Mouse (Mus musculus): Measurements from ENCODE around the gene Urod. TPM values are rescaled to one million over a fixed set of nuclear protein-coding genes. Genes with fewer than 3 reads are reported as not detected.

Urod gene
- total RNA-seq, 1 experiment from 2014 or later = 42.0 TPM

DNA sequence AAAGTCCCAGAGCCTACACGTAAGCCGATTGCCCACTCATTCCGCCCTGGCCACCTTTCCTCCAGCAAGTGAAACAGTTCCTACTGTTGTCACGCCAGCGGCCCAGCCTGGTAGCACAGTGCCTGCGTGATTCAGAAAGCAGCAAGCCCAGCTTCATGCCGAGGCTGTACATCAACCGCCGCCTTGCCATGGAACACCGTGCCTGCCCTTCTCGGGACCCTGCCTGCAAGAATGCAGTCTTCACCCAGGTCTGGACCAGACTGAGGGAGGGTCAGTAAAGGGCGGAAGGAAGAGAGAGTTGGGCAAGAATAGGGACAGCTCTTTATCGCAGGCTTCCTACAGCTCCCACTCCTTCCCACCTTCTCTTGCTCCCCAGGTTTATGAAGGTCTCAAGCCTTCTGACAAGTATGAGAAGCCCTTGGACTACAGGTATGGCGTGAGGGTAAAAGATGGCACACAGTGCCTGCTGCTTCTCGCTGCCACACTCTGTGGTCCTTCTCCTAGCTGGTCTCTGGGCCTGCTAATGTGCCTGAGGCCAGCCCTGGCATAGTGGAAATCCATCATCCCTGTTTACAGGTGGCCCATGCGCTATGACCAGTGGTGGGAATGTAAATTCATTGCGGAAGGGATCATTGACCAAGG lies 5.4 kb upstream of the Urod start:
- no peak for ATAC-seq (replicated peaks; ENCODE audit: insufficient number of reproducible peaks, low FRiP score, low TSS enrichment, poor library complexity, severe bottlenecking)

DNA sequence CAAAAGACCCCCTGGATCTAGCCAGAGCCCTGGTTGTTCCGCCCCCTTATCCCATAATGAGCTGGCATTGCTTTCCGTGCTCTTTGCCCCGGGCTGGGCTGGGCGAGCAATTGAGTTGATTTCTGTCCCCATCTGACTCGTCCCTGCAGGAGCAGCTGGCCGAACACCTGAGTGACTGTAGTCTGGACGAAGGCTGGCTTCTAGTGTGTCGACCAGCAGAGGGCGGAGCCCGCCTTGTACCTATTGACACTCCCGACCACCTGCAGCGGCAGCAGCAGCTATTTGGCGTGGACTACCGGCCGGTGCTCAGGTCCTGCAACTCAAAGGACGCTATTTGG lies 1.6 kb upstream of the Urod start:
- ATAC-seq (replicated peaks; ENCODE audit: insufficient number of reproducible peaks, low FRiP score, low TSS enrichment, poor library complexity, severe bottlenecking) = no peak

DNA sequence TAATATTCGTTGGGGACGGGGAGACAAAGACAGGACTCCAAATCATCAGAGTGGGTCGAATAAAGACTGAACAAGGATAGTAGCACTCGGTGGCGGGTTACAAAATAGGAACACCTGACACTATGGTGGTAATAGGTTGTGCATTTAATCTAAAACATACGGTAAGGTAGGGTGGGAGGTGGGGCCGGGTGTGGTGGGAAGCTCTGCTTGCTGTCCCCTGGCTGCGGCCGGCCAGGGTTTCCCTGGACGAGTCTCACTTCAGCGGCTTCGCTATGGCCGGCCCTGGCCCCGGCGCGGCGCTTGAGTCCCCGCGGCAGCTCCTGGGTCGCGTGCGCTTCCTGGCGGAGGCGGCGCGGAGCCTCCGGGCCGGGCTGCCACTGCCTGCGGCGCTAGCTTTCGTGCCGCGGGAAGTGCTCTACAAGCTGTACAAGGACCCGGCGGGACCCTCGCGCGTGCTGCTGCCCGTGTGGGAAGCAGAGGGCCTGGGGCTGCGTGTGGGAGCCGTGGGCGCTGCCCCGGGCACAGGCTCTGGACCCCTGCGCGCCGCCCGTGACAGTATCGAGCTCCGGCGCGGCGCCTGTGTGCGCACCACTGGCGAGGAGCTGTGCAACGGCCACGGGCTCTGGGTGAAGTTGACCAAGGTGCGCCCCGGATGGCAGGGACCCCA lies 1.1 kb upstream of the Urod start, which contains the start of gene Hectd3:
Gene Hectd3, plus strand, starts transcription at position 187 of the 667 bp plus-strand sequence.
- ATAC-seq (replicated peaks; ENCODE audit: insufficient number of reproducible peaks, low FRiP score, low TSS enrichment, poor library complexity, severe bottlenecking) = peak; percentile 33; the same call in 1 of the 2 replicates

DNA sequence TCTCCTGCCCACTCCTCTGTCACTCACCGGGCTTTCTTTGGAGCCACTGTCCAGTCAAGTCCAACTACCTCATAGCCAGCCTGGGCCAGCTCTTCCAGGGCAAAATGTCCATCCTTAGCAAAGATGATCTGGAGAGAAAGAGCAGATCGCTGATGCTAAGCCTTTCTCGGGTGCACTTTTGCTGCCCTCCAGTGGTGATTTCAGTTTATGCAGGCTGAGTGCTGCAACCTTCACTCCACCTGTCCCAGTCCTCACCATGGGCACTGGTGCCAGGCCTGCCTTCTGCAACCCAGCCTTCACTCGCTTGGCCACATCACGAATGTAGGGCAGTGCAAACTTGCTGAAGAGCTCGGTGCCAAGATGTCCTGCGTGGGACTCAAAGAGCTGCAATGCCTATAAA lies 2.8 kb downstream of the Urod start:
- peak; percentile 57; the same call in 1 of the 2 replicates for ATAC-seq (replicated peaks; ENCODE audit: insufficient number of reproducible peaks, low FRiP score, low TSS enrichment, poor library complexity, severe bottlenecking)

DNA sequence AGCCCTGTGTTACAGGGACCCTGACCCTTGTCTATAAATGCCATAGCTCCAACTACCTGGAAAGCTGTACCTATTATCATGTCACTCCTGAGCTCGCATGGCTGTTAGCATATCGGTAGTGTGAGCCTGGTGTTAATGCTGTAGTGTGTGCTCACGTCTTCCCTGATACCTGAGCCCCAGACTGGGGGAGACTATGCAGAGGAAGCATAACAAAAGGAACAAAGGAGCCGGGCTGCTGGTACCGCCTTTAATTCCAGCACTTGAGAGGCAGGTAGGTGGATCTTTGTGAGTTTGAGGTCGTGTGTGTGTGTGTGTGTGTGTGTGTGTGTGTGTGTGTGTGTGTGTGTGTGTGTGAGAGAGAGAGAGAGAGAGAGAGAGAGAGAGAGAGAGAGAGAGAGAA lies 4.5 kb downstream of the Urod start:
- ATAC-seq (replicated peaks; ENCODE audit: insufficient number of reproducible peaks, low FRiP score, low TSS enrichment, poor library complexity, severe bottlenecking) = no peak

DNA sequence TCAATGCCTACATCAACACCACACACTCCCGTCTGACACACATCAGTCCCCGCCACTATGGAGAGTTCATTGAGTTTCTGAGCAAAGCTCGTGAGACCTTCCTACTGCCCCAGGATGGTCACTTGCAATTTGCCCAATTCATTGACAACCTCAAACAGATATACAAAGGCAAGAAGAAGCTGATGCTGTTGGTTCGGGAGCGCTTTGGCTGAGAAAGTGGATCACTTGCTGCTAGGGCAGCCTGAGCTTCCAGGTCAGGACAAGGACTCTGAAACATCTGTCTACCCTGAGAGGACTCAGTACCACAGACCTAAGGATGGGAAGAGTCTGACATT lies 7.1 kb downstream of the Urod start:
- ATAC-seq (replicated peaks; ENCODE audit: insufficient number of reproducible peaks, low FRiP score, low TSS enrichment, poor library complexity, severe bottlenecking) = no peak

DNA sequence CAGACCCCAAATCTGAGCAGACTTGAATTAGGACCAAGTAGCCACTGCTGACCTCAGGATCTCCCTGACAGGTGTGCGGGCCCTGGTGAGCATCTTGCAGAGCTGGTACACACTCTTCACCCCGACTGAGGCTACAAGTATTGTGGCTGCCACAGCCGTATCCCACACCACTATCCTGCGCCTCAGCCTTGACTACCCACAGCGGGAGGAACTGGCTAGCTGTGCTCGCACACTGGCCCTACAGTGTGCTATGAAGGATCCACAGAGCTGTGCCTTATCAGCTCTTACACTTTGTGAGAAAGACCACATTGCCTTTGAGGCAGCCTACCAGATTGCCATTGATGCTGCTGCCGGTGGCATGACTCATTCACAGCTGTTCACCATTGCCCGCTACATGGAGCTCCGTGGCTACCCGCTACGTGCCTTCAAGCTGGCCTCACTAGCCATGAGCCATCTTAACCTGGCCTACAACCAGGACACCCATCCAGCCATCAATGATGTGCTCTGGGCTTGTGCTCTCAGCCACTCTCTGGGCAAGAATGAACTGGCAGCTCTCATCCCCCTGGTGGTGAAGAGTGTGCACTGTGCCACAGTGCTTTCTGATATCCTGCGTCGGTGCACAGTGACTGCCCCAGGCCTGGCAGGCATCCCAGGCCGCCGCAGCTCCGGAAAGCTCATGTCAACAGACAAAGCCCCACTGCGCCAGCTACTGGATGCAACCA lies 7.7 kb downstream of the Urod start:
- ATAC-seq (replicated peaks; ENCODE audit: insufficient number of reproducible peaks, low FRiP score, low TSS enrichment, poor library complexity, severe bottlenecking) = peak; percentile 62

DNA sequence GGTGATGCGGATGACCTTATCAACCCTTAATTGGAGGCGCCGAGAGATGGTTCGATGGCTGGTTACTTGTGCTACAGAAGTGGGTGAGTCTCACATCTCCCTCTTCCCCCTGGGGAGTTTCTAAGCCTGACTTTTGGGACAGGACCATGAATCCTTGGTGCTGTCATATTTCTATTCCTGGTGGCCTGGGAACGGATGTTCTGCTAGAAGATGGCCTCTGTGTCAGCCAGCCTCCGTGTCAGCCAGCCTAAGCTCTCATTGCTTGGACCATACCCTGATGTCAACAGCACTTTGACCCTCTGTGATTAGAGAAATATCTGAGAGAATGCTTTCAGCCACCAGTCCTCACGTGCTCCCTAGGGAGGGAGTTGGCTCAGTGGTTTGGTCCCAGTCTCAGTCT lies 8.5 kb downstream of the Urod start:
- ATAC-seq (replicated peaks; ENCODE audit: insufficient number of reproducible peaks, low FRiP score, low TSS enrichment, poor library complexity, severe bottlenecking) = no peak

DNA sequence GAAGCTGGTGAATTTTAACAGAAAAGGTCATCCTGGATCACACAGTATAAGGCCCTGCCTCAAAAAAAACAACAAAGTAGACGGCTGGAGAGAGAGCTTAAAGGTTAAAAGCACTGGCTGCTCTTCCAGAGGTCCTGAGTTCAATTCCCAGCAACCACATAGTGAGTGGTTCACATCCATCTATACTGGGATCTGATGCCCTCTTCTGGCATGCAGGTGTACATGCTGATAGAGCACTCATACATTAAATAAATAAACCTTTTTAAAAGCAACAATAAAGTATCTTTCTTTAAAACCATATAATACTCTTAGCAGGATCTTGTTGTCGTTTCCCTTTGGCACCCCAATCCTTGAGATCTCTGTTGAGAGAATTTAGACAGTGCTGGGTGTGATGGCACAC lies 17.7 kb downstream of the Urod start:
- no peak for ATAC-seq (replicated peaks; ENCODE audit: insufficient number of reproducible peaks, low FRiP score, low TSS enrichment, poor library complexity, severe bottlenecking)

DNA sequence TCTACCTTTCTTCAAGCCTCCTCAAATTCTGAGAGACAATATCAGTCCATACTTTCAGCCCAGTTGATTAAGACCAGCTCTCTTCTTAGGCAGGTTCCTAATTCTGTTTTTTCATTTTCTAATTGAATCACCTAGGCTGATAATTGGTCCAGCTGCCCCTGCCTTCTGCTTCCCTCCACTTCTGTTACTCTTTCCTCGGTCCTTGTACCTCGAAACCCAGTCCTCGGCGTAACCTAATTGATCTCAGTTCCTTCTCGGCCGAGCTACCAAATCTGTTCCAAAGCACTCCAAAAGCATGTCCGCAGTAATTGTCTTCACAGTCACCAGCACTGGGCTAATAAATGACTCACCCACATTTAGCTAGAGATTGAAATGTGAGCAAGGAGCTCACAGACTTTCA lies 39.3 kb downstream of the Urod start:
- no peak for ATAC-seq (replicated peaks; ENCODE audit: insufficient number of reproducible peaks, low FRiP score, low TSS enrichment, poor library complexity, severe bottlenecking)

DNA sequence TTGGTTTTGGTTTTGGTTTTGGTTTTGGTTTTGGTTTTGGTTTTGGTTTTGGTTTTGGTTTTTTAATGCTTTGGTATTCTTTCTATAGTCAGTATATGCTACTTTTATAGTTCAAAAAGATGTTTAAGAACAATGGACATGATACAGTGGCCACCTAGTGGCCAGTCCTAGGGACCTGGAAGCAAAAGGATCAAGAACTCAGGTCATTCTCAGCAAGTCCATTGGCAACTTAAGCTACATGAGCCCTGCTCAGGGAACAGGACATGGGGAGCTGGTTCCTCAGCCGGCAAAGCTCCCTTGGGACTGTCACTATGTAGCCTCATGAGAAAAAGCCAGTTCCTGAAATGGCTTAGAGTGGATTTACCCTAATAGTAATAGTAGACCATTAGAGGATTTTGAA lies 42.6 kb downstream of the Urod start:
- no peak for ATAC-seq (replicated peaks; ENCODE audit: insufficient number of reproducible peaks, low FRiP score, low TSS enrichment, poor library complexity, severe bottlenecking)

DNA sequence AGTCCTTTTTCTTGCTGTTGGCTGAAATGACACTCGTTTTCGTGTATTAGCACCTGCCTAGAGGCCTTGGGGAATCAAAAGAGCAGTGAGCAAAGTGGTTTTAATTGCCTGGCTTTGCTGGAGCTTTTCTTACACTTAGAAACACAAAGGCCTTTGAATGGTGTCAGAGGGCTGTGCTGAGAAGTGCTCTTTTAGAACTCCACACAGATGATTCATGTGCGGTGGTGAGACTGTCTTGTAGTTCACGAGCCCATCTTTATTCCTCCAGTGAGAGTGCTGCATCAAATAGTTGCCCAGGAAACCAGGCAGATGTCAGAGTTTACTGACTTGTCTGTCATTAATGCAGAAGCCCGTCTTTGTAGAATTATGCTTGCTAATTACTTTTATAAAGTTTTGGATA lies 50.2 kb downstream of the Urod start:
- ATAC-seq (replicated peaks; ENCODE audit: insufficient number of reproducible peaks, low FRiP score, low TSS enrichment, poor library complexity, severe bottlenecking) = no peak

DNA sequence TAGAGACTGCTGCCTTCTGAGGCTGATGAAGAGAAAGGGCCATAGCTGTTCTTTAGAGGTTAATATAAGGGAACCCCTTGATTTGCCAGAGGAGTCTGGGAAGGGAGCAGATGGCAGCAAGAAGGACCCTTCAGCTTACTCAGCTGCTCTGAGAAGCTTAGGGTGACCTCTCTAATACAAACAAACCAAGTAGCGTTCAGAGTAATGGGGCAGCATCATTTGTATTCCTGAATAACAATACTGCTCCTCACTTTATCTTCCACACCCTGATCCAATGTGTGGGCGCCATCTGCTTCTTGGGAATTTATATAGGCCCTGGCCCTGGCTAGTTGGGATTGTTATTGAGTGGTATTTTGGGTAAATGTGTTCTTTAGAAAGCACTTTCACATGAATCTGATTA lies 51.5 kb downstream of the Urod start:
- no peak for ATAC-seq (replicated peaks; ENCODE audit: insufficient number of reproducible peaks, low FRiP score, low TSS enrichment, poor library complexity, severe bottlenecking)

Other genes with a start within 250 kb of the Urod start
- 32.9 to 53.5 TPM (median 37.8 TPM) in 3 replicates for gene Toe1, start 186.8 kb downstream of the Urod start, total RNA-seq (2017)
- 3.2 to 8.0 TPM (median 4.5 TPM) in 3 replicates for gene Mutyh, start 186.7 kb downstream of the Urod start, total RNA-seq (2017)
- gene Hpdl, start 172.7 kb downstream of the Urod start, total RNA-seq (2017) = not detected in 3 replicates
- gene Zswim5, start 117.0 kb downstream of the Urod start, total RNA-seq (2017) = 0.10 to 0.19 TPM in 2 of 3 replicates, not detected in the other
- gene Hectd3, start 904 bp upstream of the Urod start, total RNA-seq (2017) = 30.1 to 41.4 TPM (median 32.5 TPM) in 3 replicates
- 12.4 to 16.2 TPM (median 13.1 TPM) in 3 replicates for gene Eif2b3, start 25.0 kb upstream of the Urod start, total RNA-seq (2017)
- not detected in 3 replicates for gene Ptch2, start 101.7 kb upstream of the Urod start, total RNA-seq (2017)
- 15.5 to 17.5 TPM (median 16.9 TPM) in 3 replicates for gene Btbd19, start 131.3 kb upstream of the Urod start, total RNA-seq (2017)
- gene Tctex1d4, start 132.4 kb upstream of the Urod start, total RNA-seq (2017) = 3.4 TPM in 1 of 3 replicates, not detected in the others
- 25.5 to 56.5 TPM (median 52.2 TPM) in 3 replicates for gene Plk3, start 139.6 kb upstream of the Urod start, total RNA-seq (2017)
- gene Rps8, start 161.8 kb upstream of the Urod start, total RNA-seq (2017) = 970 to 1,241 TPM (median 1,065 TPM) in 3 replicates
- gene Kif2c, start 188.2 kb upstream of the Urod start, total RNA-seq (2017) = 0.68 to 1.9 TPM in 2 of 3 replicates, not detected in the other

Measured in monocyte, adult 5-6 weeks (primary cell).